Mouse (Mus musculus) forebrain, embryonic 10.5 days (tissue): ENCODE data around the gene Jade2. TPM values are rescaled to one million over a fixed set of nuclear protein-coding genes. Genes with fewer than 3 reads are reported as not detected.

Experiments used
- DNase-seq: peaks from one replicate; pipeline ENCODE4 v3.0.0-alpha.2; 2017; ENCODE audit warnings: low spot score; ENCODE audit errors: extremely low spot score
- H3K27ac ChIP-seq: fragments of 300-500 bp; sonication (generic); 2 replicates; pipeline ENCODE4 v1.5.1; 2016; ENCODE audit warnings: mild to moderate bottlenecking
- H3K27me3 ChIP-seq: fragments of 300-500 bp; sonication (generic); 2 replicates; pipeline ENCODE4 v1.6.1; 2016; ENCODE audit warnings: mild to moderate bottlenecking; ENCODE audit not compliant: poor library complexity, severe bottlenecking
- H3K36me3 ChIP-seq: fragments of 300-500 bp; sonication (generic); replicated peaks from 2 replicates; pipeline ENCODE4 v1.6.1; 2016; ENCODE audit warnings: mild to moderate bottlenecking, moderate library complexity
- H3K4me1 ChIP-seq: fragments of 300-500 bp; sonication (generic); 2 replicates; pipeline ENCODE4 v1.6.1; 2016
- H3K4me3 ChIP-seq: fragments of 300-500 bp; sonication (generic); 2 replicates; pipeline ENCODE4 v1.5.1; 2016; ENCODE audit warnings: mild to moderate bottlenecking, moderate library complexity
- H3K9me3 ChIP-seq: fragments of 300-500 bp; sonication (generic); 2 replicates; pipeline ENCODE4 v1.6.1; 2016; ENCODE audit warnings: mild to moderate bottlenecking, moderate library complexity
- WGBS: fragments of 180-500 bp; shearing (Covaris S2); methylation state at CpG from one replicate; pipeline ENCODE4 v1.1.7; 2016; 5-methylcytosine and 5-hydroxymethylcytosine counted together
- polyA plus RNA-seq: library from polyadenylated mRNA; unstranded; fragments of >200 nt; fragmentation: Nextera tagmentation; extraction: Ambion mirVana; gene quantifications from 2 replicates; pipeline ENCODE4 v1.2.1, GENCODE M21; 2016

Jade2 gene
- polyA plus RNA-seq, 1 experiment from 2014 or later: 0.64 TPM

- Histone ChIP-seq H3K4me3 (peak overlapping the region; percentile 72), H3K27ac (peak overlapping the region; percentile 84), H3K9me3 (no peaks in the 10 kb centered on the region), H3K4me1 (peaks cover 61% of the 10 kb centered on the region), H3K36me3 (no peaks in the 10 kb centered on the region), H3K27me3 (peaks cover 55% of the 10 kb centered on the region)
- DNase-seq: peak; percentile 82
- 3% methylated on average over 39 of the region's 42 CpGs for WGBS
These were observed 2.3 kb downstream of the Jade2 start for GRCm38 (mm10) chr11:51854981-51855817.

DNA sequence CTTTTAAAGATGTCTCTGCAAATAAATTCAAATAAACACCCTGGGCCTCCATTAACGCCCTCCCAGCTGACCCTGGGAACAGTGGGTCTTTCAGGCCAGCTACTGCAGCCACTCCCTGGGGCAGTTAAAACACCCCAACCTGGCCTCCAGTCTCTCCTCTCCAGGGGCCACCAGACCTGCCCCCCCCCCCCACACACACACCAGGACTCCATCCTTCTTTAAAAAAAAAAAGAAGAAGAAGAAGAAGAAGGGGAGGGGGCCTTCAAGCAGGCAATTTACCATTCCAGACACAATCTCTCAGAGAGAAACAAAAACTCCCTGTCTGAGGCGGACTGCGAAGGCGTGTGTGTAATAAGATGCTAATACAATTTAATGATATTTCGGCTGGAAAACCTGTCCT lies 4.9 kb downstream of the Jade2 start:
- Histone ChIP-seq H3K36me3 (no peaks in the 10 kb centered on the region), H3K27me3 (peaks cover 30% of the 10 kb centered on the region), H3K4me1 (peaks cover 46% of the 10 kb centered on the region), H3K27ac (peak overlapping the region; percentile 40; the same call in 1 of the 2 replicates), H3K9me3 (no peaks in the 10 kb centered on the region), H3K4me3 (no peak overlapping the region)
- 74% methylated on average over 5 of the region's 5 CpGs for WGBS
- no peak for DNase-seq

GRCm38 (mm10) chr11:51852091-51852521 lies 5.3 kb downstream of the Jade2 start:
- no peaks in the 10 kb centered on the region for H3K36me3 ChIP-seq
- no peak for DNase-seq
- H3K4me1 ChIP-seq: peaks cover 41% of the 10 kb centered on the region
- H3K27ac ChIP-seq: peak overlapping the region; percentile 40; the same call in 1 of the 2 replicates
- H3K4me3 ChIP-seq: no peak overlapping the region
- WGBS: 93% methylated on average over 7 of the region's 7 CpGs
- H3K9me3 ChIP-seq: no peaks in the 10 kb centered on the region
- H3K27me3 ChIP-seq: peaks cover 25% of the 10 kb centered on the region

- no peak for DNase-seq
- H3K27me3 ChIP-seq: peaks cover 13% of the 10 kb centered on the region
- 89% methylated on average over 11 of the region's 11 CpGs for WGBS
- no peak overlapping the region for H3K27ac ChIP-seq
- no peaks in the 10 kb centered on the region for H3K9me3 ChIP-seq
- H3K4me1 ChIP-seq: peaks cover 29% of the 10 kb centered on the region
- no peak overlapping the region for H3K4me3 ChIP-seq
- no peaks in the 10 kb centered on the region for H3K36me3 ChIP-seq
These were observed 6.6 kb downstream of the Jade2 start for GRCm38 (mm10) chr11:51850741-51851330.

GRCm38 (mm10) chr11:51848324-51848723 lies 9.1 kb downstream of the Jade2 start:
- Histone ChIP-seq H3K4me1 (peaks cover 13% of the 10 kb centered on the region), H3K36me3 (no peaks in the 10 kb centered on the region), H3K27me3 (no peaks in the 10 kb centered on the region), H3K27ac (no peak overlapping the region), H3K9me3 (no peaks in the 10 kb centered on the region), H3K4me3 (no peak overlapping the region)
- DNase-seq: no peak
- 86% methylated on average over 3 of the region's 3 CpGs for WGBS

DNA sequence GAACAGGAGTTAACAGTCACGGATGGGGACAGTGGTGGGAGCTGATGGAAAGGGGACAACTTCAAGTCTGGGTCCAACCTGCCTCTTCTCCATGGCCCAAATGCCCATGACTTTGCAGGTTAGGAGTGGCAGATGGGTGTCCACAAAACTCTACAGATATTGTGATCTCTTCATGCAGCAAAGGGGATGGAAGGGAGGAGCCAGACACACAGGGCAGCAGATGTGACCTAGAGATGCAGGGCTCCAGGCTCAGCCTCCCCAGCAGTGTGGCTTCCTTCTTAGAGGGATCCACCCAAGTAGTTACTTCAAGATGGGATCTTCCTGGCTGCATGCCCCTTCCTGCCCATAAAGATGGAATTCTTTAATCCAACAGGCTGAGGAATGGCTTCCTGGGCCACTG lies 9.6 kb downstream of the Jade2 start:
- H3K36me3 ChIP-seq: no peaks in the 10 kb centered on the region

GRCm38 (mm10) chr11:51845981-51846883 lies 11.2 kb downstream of the Jade2 start:
- WGBS: 91% methylated on average over 16 of the region's 16 CpGs
- Histone ChIP-seq H3K36me3 (no peaks in the 10 kb centered on the region), H3K9me3 (no peaks in the 10 kb centered on the region), H3K4me3 (no peak overlapping the region), H3K27me3 (no peaks in the 10 kb centered on the region), H3K4me1 (no peaks in the 10 kb centered on the region), H3K27ac (no peak overlapping the region)
- no peak for DNase-seq

More for the DNA sequence above, 9.6 kb downstream of the Jade2 start:
- peaks cover 10% of the 10 kb centered on the region for H3K4me1 ChIP-seq
- no peak overlapping the region for H3K4me3 ChIP-seq
- 88% methylated on average over 1 of the region's 1 CpGs for WGBS
- H3K27ac ChIP-seq: no peak overlapping the region
- no peak for DNase-seq
- no peaks in the 10 kb centered on the region for H3K27me3 ChIP-seq
- no peaks in the 10 kb centered on the region for H3K9me3 ChIP-seq

- DNase-seq: no peak
- H3K36me3 ChIP-seq: no peaks in the 10 kb centered on the region
- 84% methylated on average over 10 of the region's 10 CpGs for WGBS
- no peaks in the 10 kb centered on the region for H3K4me1 ChIP-seq
- no peak overlapping the region for H3K4me3 ChIP-seq
- no peak overlapping the region for H3K27ac ChIP-seq
- no peaks in the 10 kb centered on the region for H3K27me3 ChIP-seq
- no peaks in the 10 kb centered on the region for H3K9me3 ChIP-seq
These were observed 12.8 kb downstream of the Jade2 start for GRCm38 (mm10) chr11:51844529-51845098.

DNA sequence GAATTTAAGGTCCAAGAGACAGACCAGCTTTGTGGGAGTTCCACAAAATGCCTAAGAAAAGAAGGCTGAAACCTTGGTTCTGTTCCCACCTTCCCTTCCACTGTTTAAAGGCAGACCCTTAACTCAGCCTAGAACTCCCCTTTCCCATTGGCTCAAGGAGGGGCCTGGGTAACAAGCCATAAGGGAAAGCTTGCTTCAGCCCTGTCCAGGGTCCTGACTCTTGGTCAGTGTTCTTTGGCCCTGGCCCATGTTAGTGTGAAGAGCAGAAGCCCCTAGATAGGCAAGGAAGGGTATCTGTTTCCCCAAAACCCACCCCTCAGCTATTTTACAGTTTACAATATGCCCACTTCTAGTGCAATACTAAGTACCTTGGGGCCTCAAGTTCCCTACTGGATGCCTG lies 13.6 kb downstream of the Jade2 start:
- H3K27ac ChIP-seq: no peak overlapping the region
- H3K36me3 ChIP-seq: no peaks in the 10 kb centered on the region
- no peaks in the 10 kb centered on the region for H3K27me3 ChIP-seq
- H3K4me1 ChIP-seq: no peaks in the 10 kb centered on the region
- H3K9me3 ChIP-seq: no peaks in the 10 kb centered on the region
- no peak for DNase-seq
- H3K4me3 ChIP-seq: no peak overlapping the region

- no peaks in the 10 kb centered on the region for H3K4me1 ChIP-seq
- WGBS: 83% methylated on average over 4 of the region's 4 CpGs
- H3K27ac ChIP-seq: no peak overlapping the region
- H3K4me3 ChIP-seq: no peak overlapping the region
- no peak for DNase-seq
- H3K9me3 ChIP-seq: no peaks in the 10 kb centered on the region
- no peaks in the 10 kb centered on the region for H3K27me3 ChIP-seq
- H3K36me3 ChIP-seq: no peaks in the 10 kb centered on the region
These were observed 14.3 kb downstream of the Jade2 start for GRCm38 (mm10) chr11:51843168-51843567.

- Histone ChIP-seq H3K27me3 (no peaks in the 10 kb centered on the region), H3K4me1 (peaks cover 5% of the 10 kb centered on the region; the same call in 1 of the 2 replicates), H3K27ac (no peak overlapping the region), H3K4me3 (no peak overlapping the region), H3K9me3 (no peaks in the 10 kb centered on the region), H3K36me3 (no peaks in the 10 kb centered on the region)
- WGBS: 75% methylated on average over 9 of the region's 9 CpGs
- DNase-seq: no peak
These were observed 16.3 kb downstream of the Jade2 start for GRCm38 (mm10) chr11:51841149-51841548.

- peaks cover 5% of the 10 kb centered on the region; the same call in 1 of the 2 replicates for H3K4me1 ChIP-seq
- 90% methylated on average over 9 of the region's 9 CpGs for WGBS
- no peaks in the 10 kb centered on the region for H3K9me3 ChIP-seq
- no peak overlapping the region for H3K27ac ChIP-seq
- no peak overlapping the region for H3K4me3 ChIP-seq
- DNase-seq: no peak
- H3K36me3 ChIP-seq: no peaks in the 10 kb centered on the region
- H3K27me3 ChIP-seq: no peaks in the 10 kb centered on the region
These were observed 16.8 kb downstream of the Jade2 start for GRCm38 (mm10) chr11:51840657-51841056.
